In genomic region chr14:17902426-17902825, GRCm38 (mm10) we compare ENCODE assay signal across 13 mouse cellular contexts.
"Had no signal": no experiment of that assay in that cellular context is flagged by ENCODE, and none has a peak within 500 bp of the region (broad histone marks: within the 10 kb centered on the region; RNA-seq: fewer than 3 reads in every experiment).

No protein-coding gene starts in this region.

- H3K4me3 ChIP-seq: layer of hippocampus, adult 2 months; limb, embryonic 12.5 days; liver, embryonic 13.5 days; midbrain, embryonic 13.5 days had no signal

- ATAC-seq: lung, postnatal 0 days; midbrain, embryonic 13.5 days had no signal

- H3K27ac ChIP-seq: layer of hippocampus, adult 2 months; limb, embryonic 12.5 days; liver, embryonic 13.5 days; midbrain, embryonic 13.5 days; stomach, postnatal 0 days had no signal

- H3K36me3 ChIP-seq: limb, embryonic 12.5 days; liver, embryonic 13.5 days; midbrain, embryonic 13.5 days had no signal

- DNase-seq: kidney, adult 9 months; kidney, postnatal 10 days; kidney, postnatal 4 days; liver, embryonic 13.5 days; lung, adult 2 months; lung, postnatal 36 days; right cerebral cortex, postnatal 25 days; thymus, postnatal 4 days had no signal

- H3K9me3 ChIP-seq: limb, embryonic 12.5 days; liver, embryonic 13.5 days; midbrain, embryonic 13.5 days had no signal

- H3K27me3 ChIP-seq: limb, embryonic 12.5 days; liver, embryonic 13.5 days; midbrain, embryonic 13.5 days had no signal

- H3K9ac ChIP-seq: limb, embryonic 12.5 days; liver, embryonic 13.5 days; midbrain, embryonic 13.5 days had no signal

- H3K4me2 ChIP-seq: limb, embryonic 12.5 days; liver, embryonic 13.5 days; midbrain, embryonic 13.5 days had no signal

- H3K4me1 ChIP-seq: limb, embryonic 12.5 days; liver, embryonic 13.5 days; midbrain, embryonic 13.5 days had no signal
